Mouse (Mus musculus): Measurements from ENCODE around the gene Mllt6. TPM values are rescaled to one million over a fixed set of nuclear protein-coding genes. Genes with fewer than 3 reads are reported as not detected.
"Not testable (repeated sequence)": the region's sequence is repeated elsewhere in the genome, so short reads cannot be mapped to it uniquely, and the experiment has no call there.

The Mllt6 gene
- polyA plus RNA-seq, 1 experiment from 2014 or later: 1.9 TPM

- H3K4me2 ChIP-seq (replicated peaks): no peak overlapping the region
- H3K27ac ChIP-seq: no peak overlapping the region
- no peaks in the 10 kb centered on the region for H3K27me3 ChIP-seq (replicated peaks)
- no peak for ATAC-seq
- no peak overlapping the region for H3K9ac ChIP-seq
- H3K4me3 ChIP-seq (replicated peaks): no peak overlapping the region
- no peaks in the 10 kb centered on the region for H3K36me3 ChIP-seq
- no peaks in the 10 kb centered on the region for H3K9me3 ChIP-seq
- 89% methylated on average over 2 of the region's 2 CpGs for WGBS
- 0 out of 2 replicates have a peak, but pooled peaks cover 7% of the 10 kb centered on the region for H3K4me1 ChIP-seq (replicated peaks)
Observed at GRCm38 (mm10) chr11:97654210-97654609, 9.0 kb upstream of the Mllt6 start.

- 76% methylated on average over 14 of the region's 14 CpGs for WGBS
- Histone ChIP-seq H3K4me1 (replicated peaks) (peaks cover 22% of the 10 kb centered on the region), H3K9ac (no peak overlapping the region), H3K27me3 (replicated peaks) (no peaks in the 10 kb centered on the region), H3K4me2 (replicated peaks) (no peak overlapping the region), H3K27ac (no peak overlapping the region), H3K9me3 (no peaks in the 10 kb centered on the region), H3K4me3 (replicated peaks) (no peak overlapping the region), H3K36me3 (no peaks in the 10 kb centered on the region)
- ATAC-seq: no peak
Observed at GRCm38 (mm10) chr11:97656269-97656971, 6.8 kb upstream of the Mllt6 start.

GRCm38 (mm10) chr11:97657184-97657945 is 5.8 kb upstream of the Mllt6 start:
- Histone ChIP-seq H3K4me1 (replicated peaks) (peaks cover 31% of the 10 kb centered on the region), H3K36me3 (no peaks in the 10 kb centered on the region), H3K27ac (no peak overlapping the region), H3K27me3 (replicated peaks) (peaks cover 5% of the 10 kb centered on the region; the same call in 1 of the 2 replicates), H3K9me3 (no peaks in the 10 kb centered on the region), H3K4me3 (replicated peaks) (no peak overlapping the region), H3K4me2 (replicated peaks) (no peak overlapping the region), H3K9ac (no peak overlapping the region)
- WGBS: 45% methylated on average over 5 of the region's 6 CpGs
- no peak for ATAC-seq

GRCm38 (mm10) chr11:97657967-97658366 is 5.2 kb upstream of the Mllt6 start:
- H3K27ac ChIP-seq; H3K4me3 ChIP-seq (replicated peaks); ATAC-seq; H3K9me3 ChIP-seq; H3K36me3 ChIP-seq; H3K9ac ChIP-seq; H3K27me3 ChIP-seq (replicated peaks); H3K4me2 ChIP-seq (replicated peaks): not testable (repeated sequence)
- 89% methylated on average over 6 of the region's 6 CpGs for WGBS
- peaks cover 35% of the 10 kb centered on the region for H3K4me1 ChIP-seq (replicated peaks)

- H3K27me3 ChIP-seq (replicated peaks): peaks cover 5% of the 10 kb centered on the region; the same call in 1 of the 2 replicates
- H3K4me3 ChIP-seq (replicated peaks): peak overlapping the region; percentile 90
- H3K4me1 ChIP-seq (replicated peaks): peaks cover 35% of the 10 kb centered on the region
- peak overlapping the region; percentile 89; the same call in 1 of the 2 replicates for H3K9ac ChIP-seq
- H3K27ac ChIP-seq: peak overlapping the region; percentile 92
- no peaks in the 10 kb centered on the region for H3K36me3 ChIP-seq
- no peaks in the 10 kb centered on the region for H3K9me3 ChIP-seq
- H3K4me2 ChIP-seq (replicated peaks): peak overlapping the region; percentile 87
- 45% methylated on average over 11 of the region's 11 CpGs for WGBS
- no peak for ATAC-seq
Observed at GRCm38 (mm10) chr11:97658751-97659266, 4.4 kb upstream of the Mllt6 start.

GRCm38 (mm10) chr11:97659267-97659989 is 3.8 kb upstream of the Mllt6 start:
- no peaks in the 10 kb centered on the region for H3K36me3 ChIP-seq
- H3K27me3 ChIP-seq (replicated peaks): peaks cover 5% of the 10 kb centered on the region; the same call in 1 of the 2 replicates
- 5% methylated on average over 13 of the region's 13 CpGs for WGBS
- H3K4me2 ChIP-seq (replicated peaks): peak overlapping the region; percentile 87
- peak overlapping the region; percentile 89 for H3K9ac ChIP-seq
- peak overlapping the region; percentile 90 for H3K4me3 ChIP-seq (replicated peaks)
- peaks cover 37% of the 10 kb centered on the region for H3K4me1 ChIP-seq (replicated peaks)
- peak overlapping the region; percentile 92 for H3K27ac ChIP-seq
- no peaks in the 10 kb centered on the region for H3K9me3 ChIP-seq
- ATAC-seq: no peak

GRCm38 (mm10) chr11:97659990-97660714 is 3.1 kb upstream of the Mllt6 start:
- Histone ChIP-seq H3K36me3 (peaks cover under 1% of the 10 kb centered on the region; the same call in 1 of the 2 replicates), H3K27me3 (replicated peaks) (peaks cover 5% of the 10 kb centered on the region; the same call in 1 of the 2 replicates), H3K4me3 (replicated peaks) (peak overlapping the region; percentile 90), H3K4me1 (replicated peaks) (peaks cover 44% of the 10 kb centered on the region), H3K9ac (peak overlapping the region; percentile 89), H3K9me3 (no peaks in the 10 kb centered on the region), H3K4me2 (replicated peaks) (peak overlapping the region; percentile 87), H3K27ac (peak overlapping the region; percentile 92)
- under 1% methylated on average over 74 of the region's 78 CpGs for WGBS
- peak; percentile 81 for ATAC-seq

GRCm38 (mm10) chr11:97660734-97661647 is 2.2 kb upstream of the Mllt6 start:
- peak overlapping the region; percentile 87 for H3K4me2 ChIP-seq (replicated peaks)
- H3K4me1 ChIP-seq (replicated peaks): peaks cover 44% of the 10 kb centered on the region
- H3K9me3 ChIP-seq: no peaks in the 10 kb centered on the region
- no peak for ATAC-seq
- peak overlapping the region; percentile 92 for H3K27ac ChIP-seq
- peaks cover 8% of the 10 kb centered on the region for H3K36me3 ChIP-seq
- H3K9ac ChIP-seq: peak overlapping the region; percentile 37
- peaks cover 5% of the 10 kb centered on the region; the same call in 1 of the 2 replicates for H3K27me3 ChIP-seq (replicated peaks)
- peak overlapping the region; percentile 90 for H3K4me3 ChIP-seq (replicated peaks)
- WGBS: 5% methylated on average over 27 of the region's 27 CpGs

GRCm38 (mm10) chr11:97661648-97662133 is 1.5 kb upstream of the Mllt6 start:
- ATAC-seq: peak; percentile 19
- Histone ChIP-seq H3K9ac (peak overlapping the region; percentile 36), H3K36me3 (peaks cover 13% of the 10 kb centered on the region), H3K9me3 (no peaks in the 10 kb centered on the region), H3K27me3 (replicated peaks) (peaks cover 5% of the 10 kb centered on the region; the same call in 1 of the 2 replicates), H3K4me2 (replicated peaks) (peak overlapping the region; percentile 87), H3K27ac (peak overlapping the region; percentile 92), H3K4me1 (replicated peaks) (peaks cover 44% of the 10 kb centered on the region), H3K4me3 (replicated peaks) (peak overlapping the region; percentile 90)
- under 1% methylated on average over 20 of the region's 20 CpGs for WGBS

GRCm38 (mm10) chr11:97662207-97662892 is 864 bp upstream of the Mllt6 start:
- peaks cover 19% of the 10 kb centered on the region for H3K36me3 ChIP-seq
- ATAC-seq: peak; percentile 4; the same call in 1 of the 2 replicates
- H3K4me1 ChIP-seq (replicated peaks): peaks cover 41% of the 10 kb centered on the region
- peak overlapping the region; percentile 90 for H3K4me3 ChIP-seq (replicated peaks)
- H3K9me3 ChIP-seq: no peaks in the 10 kb centered on the region
- peak overlapping the region; percentile 92 for H3K27ac ChIP-seq
- H3K27me3 ChIP-seq (replicated peaks): peaks cover 5% of the 10 kb centered on the region; the same call in 1 of the 2 replicates
- peak overlapping the region; percentile 84 for H3K9ac ChIP-seq
- peak overlapping the region; percentile 87 for H3K4me2 ChIP-seq (replicated peaks)
- 1% methylated on average over 21 of the region's 21 CpGs for WGBS
